Mouse (Mus musculus) liver, adult 2 months (tissue): ENCODE measurements around the gene Begain.

Experiments
- CTCF ChIP-seq: fragments of 200-500 bp; IDR thresholded peaks from 2 replicates; pipeline ENCODE4 v1.5.1; 2011; ENCODE audit warnings: low read depth, low read length, control low read depth
- POLR2A ChIP-seq: fragments of 200-500 bp; IDR thresholded peaks from 2 replicates; pipeline ENCODE4 v1.6.1; 2011; ENCODE audit warnings: low read length, control low read depth; ENCODE audit not compliant: insufficient read depth; ENCODE audit errors: extremely low read depth

- TF ChIP-seq POLR2A: no peak
- TF ChIP-seq CTCF: no peak
These were observed 83.0 kb downstream of the Begain start for GRCm38 (mm10) chr12:108985025-108985424.
